Mouse (Mus musculus) CH12.LX (cell line): ENCODE results near the gene Zmynd8. TPM values are rescaled to one million over a fixed set of nuclear protein-coding genes. Genes with fewer than 3 reads are reported as not detected.

Experiments
- DNase-seq: peaks from one replicate; pipeline ENCODE4 v3.0.0-alpha.2; 2013; ENCODE audit errors: extremely low read depth
- H3K27ac ChIP-seq: 2 replicates; pipeline ENCODE4 v1.5.1; 2012; ENCODE audit warnings: low read depth, mild to moderate bottlenecking, control low read depth, moderate library complexity; ENCODE audit not compliant: insufficient read depth
- H3K27me3 ChIP-seq: replicated peaks from 2 replicates; pipeline ENCODE3; 2012; ENCODE audit warnings: inconsistent platforms
- H3K36me3 ChIP-seq, 2 experiments: replicated peaks in 1 of 2; 2 replicates each; pipeline versions ENCODE3 to v1.6.1; 2012; ENCODE audit warnings: inconsistent platforms in 1 of 2, low read length in 1 of 2, mild to moderate bottlenecking in 1 of 2, mixed read lengths in 1 of 2, moderate library complexity in 1 of 2; ENCODE audit not compliant: control insufficient read depth in 1 of 2, insufficient read depth in 1 of 2
- H3K4me1 ChIP-seq, 2 experiments: 2 replicates each; pipeline ENCODE4 v1.6.1; 2012; ENCODE audit warnings: inconsistent platforms in 1 of 2, moderate library complexity in 1 of 2; ENCODE audit not compliant: insufficient read depth in 2 of 2, control insufficient read depth in 1 of 2
- H3K4me2 ChIP-seq: 2 replicates; pipeline ENCODE4 v1.6.1; 2012; ENCODE audit warnings: low read depth, mild to moderate bottlenecking, control low read depth; ENCODE audit not compliant: poor library complexity, insufficient read depth, severe bottlenecking
- H3K4me3 ChIP-seq, 3 experiments: fragments of 150-350 bp in 1 of 3; sonication (generic) in 1 of 3; replicated peaks in 1 of 3; 2 replicates each; pipeline versions ENCODE3 to v1.5.1; 2011 to 2012; ENCODE audit warnings: low read depth in 2 of 3, low read length in 2 of 3, mild to moderate bottlenecking in 2 of 3, moderate library complexity in 2 of 3, control low read depth in 1 of 3, improper control_type of control experiment in 1 of 3, inconsistent platforms in 1 of 3, mixed read lengths in 1 of 3; ENCODE audit not compliant: poor library complexity in 1 of 3
- H3K79me2 ChIP-seq: replicated peaks from 2 replicates; pipeline ENCODE4 v1.6.1; 2012; ENCODE audit warnings: mild to moderate bottlenecking, moderate library complexity; ENCODE audit not compliant: control insufficient read depth, poor library complexity, insufficient read depth, severe bottlenecking; ENCODE audit errors: extremely low read depth
- H3K9ac ChIP-seq: 2 replicates; pipeline ENCODE4 v1.6.1; 2012; ENCODE audit warnings: low read depth, mild to moderate bottlenecking, control low read depth, moderate library complexity; ENCODE audit not compliant: insufficient read depth
- H3K9me3 ChIP-seq: replicated peaks from 2 replicates; pipeline ENCODE3; 2012; ENCODE audit warnings: low read length, inconsistent platforms, mixed read lengths
- BHLHE40 ChIP-seq: IDR thresholded peaks from 2 replicates; pipeline ENCODE4 v1.6.1; 2011; ENCODE audit warnings: mild to moderate bottlenecking, low read depth, low read length, improper control_type of control experiment
- CHD1 ChIP-seq: IDR thresholded peaks from 2 replicates; pipeline ENCODE4 v1.6.1; 2012; ENCODE audit warnings: low read depth, low read length, improper control_type of control experiment, inconsistent platforms
- CTCF ChIP-seq, 2 experiments: IDR thresholded peaks in 1 of 2; conservative IDR thresholded peaks in 1 of 2; 2 replicates each; pipeline ENCODE4 v1.5.1; 2011 to 2012; ENCODE audit warnings: low read depth in 2 of 2, low read length in 2 of 2, improper control_type of control experiment in 1 of 2, inconsistent platforms in 1 of 2, mild to moderate bottlenecking in 1 of 2, moderate library complexity in 1 of 2
- ELF1 ChIP-seq: IDR thresholded peaks from 2 replicates; pipeline ENCODE4 v1.6.1; 2014; ENCODE audit warnings: low read depth, mild to moderate bottlenecking, inconsistent platforms, low read length, improper control_type of control experiment
- EP300 ChIP-seq: IDR thresholded peaks from 2 replicates; pipeline ENCODE4 v1.6.1; 2011; ENCODE audit warnings: low read length, improper control_type of control experiment
- HCFC1 ChIP-seq: IDR thresholded peaks from 2 replicates; pipeline ENCODE4 v1.6.1; 2012; ENCODE audit warnings: low read depth, mild to moderate bottlenecking, inconsistent platforms, low read length, improper control_type of control experiment
- JUND ChIP-seq: conservative IDR thresholded peaks from 2 replicates; pipeline ENCODE4 v1.6.1; 2011; ENCODE audit warnings: low read depth, low read length, improper control_type of control experiment
- MAX ChIP-seq: IDR thresholded peaks from 2 replicates; pipeline ENCODE4 v1.6.1; 2011; ENCODE audit warnings: low read length, improper control_type of control experiment
- MAZ ChIP-seq: IDR thresholded peaks from 2 replicates; pipeline ENCODE4 v1.6.1; 2012; ENCODE audit warnings: low read depth, mild to moderate bottlenecking, inconsistent platforms, low read length, improper control_type of control experiment, moderate library complexity
- MEF2A ChIP-seq: IDR thresholded peaks from 2 replicates; pipeline ENCODE4 v1.6.1; 2014; ENCODE audit warnings: low read depth, mild to moderate bottlenecking, inconsistent platforms, low read length, improper control_type of control experiment, borderline replicate concordance
- MYC ChIP-seq: IDR thresholded peaks from 2 replicates; pipeline ENCODE4 v1.6.1; 2011; ENCODE audit warnings: low read depth, mild to moderate bottlenecking, improper control_type of control experiment, low read length
- NELFE ChIP-seq: IDR thresholded peaks from 2 replicates; pipeline ENCODE4 v1.6.1; 2011; ENCODE audit warnings: low read depth, low read length, improper control_type of control experiment
- PAX5 ChIP-seq: IDR thresholded peaks from 2 replicates; pipeline ENCODE4 v1.6.1; 2012; ENCODE audit warnings: low read length, inconsistent platforms, mixed read lengths
- POLR2AphosphoS2 ChIP-seq: IDR thresholded peaks from 2 replicates; pipeline ENCODE4 v1.6.1; 2011; ENCODE audit warnings: low read depth, low read length, improper control_type of control experiment
- RAD21 ChIP-seq: IDR thresholded peaks from 2 replicates; pipeline ENCODE4 v1.6.1; 2011; ENCODE audit warnings: low read depth, mild to moderate bottlenecking, low read length, improper control_type of control experiment, moderate library complexity
- RCOR1 ChIP-seq: conservative IDR thresholded peaks from 2 replicates; pipeline ENCODE4 v1.6.1; 2012; ENCODE audit warnings: low read depth, mild to moderate bottlenecking, inconsistent platforms, low read length, improper control_type of control experiment
- SMC3 ChIP-seq: IDR thresholded peaks from 2 replicates; pipeline ENCODE4 v1.6.1; 2011; ENCODE audit warnings: low read depth, low read length, improper control_type of control experiment
- TBP ChIP-seq: conservative IDR thresholded peaks from 2 replicates; pipeline ENCODE4 v1.6.1; 2011; ENCODE audit warnings: low read depth, low read length, improper control_type of control experiment
- UBTF ChIP-seq: IDR thresholded peaks from 2 replicates; pipeline ENCODE4 v1.6.1; 2012; ENCODE audit warnings: low read depth, mild to moderate bottlenecking, inconsistent platforms, low read length, improper control_type of control experiment, moderate library complexity
- USF1 ChIP-seq: IDR thresholded peaks from 2 replicates; pipeline ENCODE4 v1.6.1; 2014; ENCODE audit warnings: low read depth, mild to moderate bottlenecking, inconsistent platforms, low read length, improper control_type of control experiment
- ZKSCAN1 ChIP-seq: IDR thresholded peaks from 2 replicates; pipeline ENCODE4 v1.6.1; 2012; ENCODE audit warnings: low read depth, inconsistent platforms, low read length, improper control_type of control experiment, borderline replicate concordance
- ZMIZ1 ChIP-seq: IDR thresholded peaks from 2 replicates; pipeline ENCODE4 v1.6.1; 2012; ENCODE audit warnings: low read depth, mild to moderate bottlenecking, inconsistent platforms, low read length, improper control_type of control experiment
- ZNF384 ChIP-seq: IDR thresholded peaks from 2 replicates; pipeline ENCODE4 v1.6.1; 2012; ENCODE audit warnings: low read depth, low read length, improper control_type of control experiment, inconsistent platforms
- dilution Hi-C: fragments of 300-500 bp; cut with MboI; formaldehyde crosslinking; loops from 2 replicates; pipeline ENCODE4 v1.14.3; 2020; ENCODE audit warnings: low sequenced_read_pairs; ENCODE audit not compliant: extremely low pct_unique_long_range_greater_than_20kb, extremely low pct_ligation_motif_present
- in situ Hi-C: fragments of 300-500 bp; cut with MboI; formaldehyde crosslinking; loops from 3 replicates; pipeline ENCODE4 v1.14.3; 2019; ENCODE audit warnings: low sequenced_read_pairs, low pct_ligation_motif_present, low pct_unique_long_range_greater_than_20kb, mixed read lengths
- polyA plus RNA-seq: library from polyadenylated mRNA; unstranded; fragments of >175 nt; gene quantifications from 2 replicates; pipeline ENCODE4 v1.2.1, GENCODE M21; 2012; ENCODE audit warnings: low read depth; ENCODE audit not compliant: insufficient read length
- total RNA-seq, 2 experiments: library from RNA; depleted of rRNA; stranded (reverse); fragments of 300-350 nt in 1 of 2; fragments of >200 nt in 1 of 2; gene quantifications; 2 replicates each; pipeline ENCODE4 v1.2.3; 2012 to 2014

The Zmynd8 gene
- total and polyA plus RNA-seq, 3 experiments: 33.6 to 84.5 (median 35.1) TPM

DNA sequence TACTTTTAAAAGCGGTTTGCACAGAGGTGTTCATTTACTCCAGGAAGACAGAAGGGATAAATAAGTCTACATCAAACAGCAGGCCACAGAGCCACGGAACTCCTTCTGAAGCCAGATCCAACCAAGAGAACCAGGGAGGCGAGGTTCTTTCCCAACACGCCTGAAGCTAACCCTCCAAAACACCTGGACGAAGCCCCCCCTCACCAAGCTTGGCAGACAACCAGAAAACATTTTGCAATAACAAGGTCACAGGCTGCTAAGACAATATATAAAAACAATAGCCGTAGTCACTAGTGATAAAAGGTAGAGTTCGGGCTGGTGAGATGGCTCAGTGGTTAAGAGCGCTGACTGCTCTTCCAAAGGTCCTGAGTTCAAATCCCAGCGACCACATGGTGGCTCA is 66.1 kb downstream of the Zmynd8 start:
- no peak for DNase-seq
- TF ChIP-seq PAX5: no peak
- TF ChIP-seq ELF1: no peak
- no peak for TF ChIP-seq MEF2A
- no peak for TF ChIP-seq ZKSCAN1
- TF ChIP-seq TBP: no peak
- TF ChIP-seq BHLHE40: no peak
- no peak for TF ChIP-seq RAD21
- TF ChIP-seq JUND: no peak
- TF ChIP-seq EP300: no peak
- no peak for TF ChIP-seq ZMIZ1
- Histone ChIP-seq H3K9ac (no peak overlapping the region), H3K4me1 (peaks cover 0 to 16% of the 10 kb centered on the region in 2 experiments; a peak in 2 of 4 replicates), H3K27ac (no peak overlapping the region), H3K36me3 (peaks cover 85 to 96% of the 10 kb centered on the region in 2 experiments), H3K79me2 (peaks cover 27% of the 10 kb centered on the region), H3K9me3 (no peaks in the 10 kb centered on the region), H3K4me2 (no peak overlapping the region), H3K4me3 (no peak overlapping the region), H3K27me3 (no peaks in the 10 kb centered on the region)
- in situ Hi-C loops (no loop called here), dilution Hi-C loops (no loop called here)

GRCm38 (mm10) chr2:165832295-165832694 is 66.5 kb downstream of the Zmynd8 start:
- H3K4me1 ChIP-seq: peaks cover 0 to 16% of the 10 kb centered on the region in 2 experiments; a peak in 2 of 4 replicates
- no peak overlapping the region for H3K9ac ChIP-seq
- dilution Hi-C loops (no loop called here), in situ Hi-C loops (no loop called here)
- H3K27me3 ChIP-seq: no peaks in the 10 kb centered on the region
- no peaks in the 10 kb centered on the region for H3K9me3 ChIP-seq
- H3K4me3 ChIP-seq: no peak overlapping the region
- H3K27ac ChIP-seq: no peak overlapping the region
- TF ChIP-seq ZNF384 (no peak), ZMIZ1 (no peak), EP300 (no peak), MYC (no peak), SMC3 (no peak), MAZ (no peak), CHD1 (no peak), PAX5 (no peak), NELFE (no peak), CTCF (conservative IDR thresholded peaks at IDR 0.05 in 1 of 2, IDR thresholded peaks at IDR 0.05 in 1 of 2; ENCODE audit: low read depth in 2 of 2, low read length in 2 of 2) (no peak), RCOR1 (no peak), ZKSCAN1 (no peak), UBTF (no peak), MEF2A (no peak), HCFC1 (no peak), USF1 (no peak), POLR2AphosphoS2 (no peak), MAX (no peak)
- peaks cover 27% of the 10 kb centered on the region for H3K79me2 ChIP-seq
- no peak overlapping the region for H3K4me2 ChIP-seq
- H3K36me3 ChIP-seq: peaks cover 83 to 95% of the 10 kb centered on the region in 2 experiments
- no peak for DNase-seq
